Mouse (Mus musculus): ENCODE results near the gene Gemin6. TPM values are rescaled to one million over a fixed set of nuclear protein-coding genes. Genes with fewer than 3 reads are reported as not detected.
"Not testable (repeated sequence)": the region's sequence is repeated elsewhere in the genome, so short reads cannot be mapped to it uniquely, and the experiment has no call there.

The Gemin6 gene
- polyA plus RNA-seq, 1 experiment from 2014 or later: 17.6 TPM

DNA sequence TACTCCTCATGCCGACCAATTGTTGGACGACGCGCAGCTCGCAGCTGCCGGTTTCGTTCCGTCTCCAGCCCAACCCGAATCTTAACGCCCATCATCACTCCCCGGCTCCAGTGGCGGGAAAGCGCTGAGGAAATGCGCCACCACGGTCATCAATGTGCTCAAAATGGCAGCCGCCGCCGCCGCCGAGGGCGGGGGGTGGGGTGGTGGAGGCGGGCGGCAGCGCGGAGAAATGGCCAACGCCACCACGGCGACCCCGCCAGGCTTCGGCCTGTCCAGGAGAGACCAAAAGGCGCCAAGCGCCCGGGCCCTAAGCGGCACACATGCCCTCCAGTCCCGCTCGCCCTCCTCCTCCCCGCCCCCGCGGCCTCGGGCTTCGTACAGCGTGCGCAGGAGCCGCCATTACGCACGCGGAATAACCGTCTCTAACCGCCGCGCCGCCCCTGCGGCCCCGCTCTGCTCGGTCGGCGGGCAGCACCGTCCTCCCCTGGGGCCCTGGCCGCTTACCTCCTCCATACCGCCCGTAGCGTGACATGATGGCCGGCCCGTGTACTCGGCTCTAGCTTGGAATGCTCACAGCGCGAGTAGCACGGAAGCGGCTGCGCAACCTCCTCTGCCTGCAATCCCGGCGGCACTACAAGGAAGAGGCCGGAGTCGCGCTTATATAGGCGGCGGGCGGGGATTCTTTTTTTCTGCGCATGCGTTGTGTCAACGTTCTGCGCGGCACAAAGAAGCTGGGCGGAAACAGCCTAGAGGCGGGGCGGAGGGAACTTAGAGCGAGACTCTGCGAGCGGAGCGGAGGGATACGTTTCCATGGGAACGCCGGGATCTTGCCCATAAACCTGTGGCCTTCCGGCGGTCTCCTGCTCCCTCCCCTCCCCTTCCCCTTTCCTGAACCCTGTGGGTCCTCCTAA is 17.3 kb upstream of the Gemin6 start, which contains the start of the genes Srsf7 and Ttc39d:
Srsf7 (minus strand) TSS at position 637 of the 911 bp plus-strand sequence.
Ttc39d (plus strand) TSS at position 790 of the 911 bp plus-strand sequence.
- WGBS: under 1% methylated on average over 84 of the region's 95 CpGs
- H3K4me3 ChIP-seq: peak within 1 kb of the TSS; percentile 96
- no peaks in the 10 kb centered on the region for H3K9me3 ChIP-seq
- peak within 1 kb of the TSS; percentile 81 for H3K9ac ChIP-seq
- H3K4me2 ChIP-seq: peak within 1 kb of the TSS; percentile 94
- ATAC-seq (ENCODE audit: low FRiP score, low read depth): peak; percentile 95
- no peaks in the 10 kb centered on the region for H3K27me3 ChIP-seq
- peak within 1 kb of the TSS; percentile 97 for H3K27ac ChIP-seq (replicated peaks)
- H3K36me3 ChIP-seq: peaks cover 25% of the 10 kb centered on the region
- peaks cover 14% of the 10 kb centered on the region for H3K4me1 ChIP-seq (replicated peaks)

DNA sequence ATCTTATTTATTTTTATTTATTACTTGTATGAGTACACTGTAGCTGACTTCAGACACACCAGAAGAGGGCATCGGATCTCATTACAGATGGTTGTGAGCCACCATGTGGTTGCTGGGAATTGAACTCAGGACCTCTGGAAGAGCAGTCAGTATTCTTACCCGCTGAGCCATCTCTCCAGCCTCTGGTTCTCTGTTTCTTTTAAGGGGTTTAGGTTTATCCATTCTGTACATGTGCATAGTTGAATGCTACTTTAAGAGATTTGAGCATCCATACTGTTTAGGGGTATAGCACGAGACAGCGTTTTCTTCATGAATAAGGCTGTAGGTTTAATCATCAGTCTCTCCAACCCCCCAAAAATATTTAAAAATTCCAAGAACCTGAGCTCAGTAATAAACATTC is 10.2 kb upstream of the Gemin6 start:
- not testable (repeated sequence) for ATAC-seq (ENCODE audit: low FRiP score, low read depth); H3K36me3 ChIP-seq; H3K27ac ChIP-seq (replicated peaks); H3K4me3 ChIP-seq; H3K27me3 ChIP-seq; H3K4me1 ChIP-seq (replicated peaks); H3K9me3 ChIP-seq; H3K4me2 ChIP-seq; H3K9ac ChIP-seq
- 89% methylated on average over 4 of the region's 4 CpGs for WGBS

DNA sequence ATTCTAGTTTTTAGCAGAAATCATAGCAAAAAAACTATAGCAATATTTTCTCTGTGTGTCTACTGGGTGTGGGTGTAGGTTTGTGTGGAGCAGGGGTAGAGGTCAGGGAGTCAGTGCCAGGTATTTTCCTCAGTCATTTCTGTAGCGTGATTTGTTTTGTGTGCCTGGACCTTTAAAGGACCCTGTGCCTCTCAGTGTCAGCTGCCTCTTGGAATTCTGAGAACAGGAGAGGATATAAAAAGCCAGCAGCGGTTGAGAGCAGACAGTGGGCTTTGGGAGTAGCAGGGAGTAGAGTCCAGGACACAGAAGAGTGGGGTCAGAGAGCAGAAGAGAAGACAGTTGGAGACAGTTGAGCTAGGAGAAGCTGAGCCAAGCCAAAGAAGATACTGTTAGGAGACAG is 4.1 kb upstream of the Gemin6 start:
- 68% methylated on average over 2 of the region's 2 CpGs for WGBS
- ATAC-seq (ENCODE audit: low FRiP score, low read depth): no peak
- no peak overlapping the region for H3K4me3 ChIP-seq
- no peaks in the 10 kb centered on the region for H3K36me3 ChIP-seq
- no peak overlapping the region for H3K27ac ChIP-seq (replicated peaks)
- H3K9me3 ChIP-seq: no peaks in the 10 kb centered on the region
- H3K9ac ChIP-seq: no peak overlapping the region
- no peak overlapping the region for H3K4me2 ChIP-seq
- H3K4me1 ChIP-seq (replicated peaks): peaks cover 8% of the 10 kb centered on the region
- H3K27me3 ChIP-seq: no peaks in the 10 kb centered on the region

- Histone ChIP-seq H3K4me1 (replicated peaks) (peaks cover 8% of the 10 kb centered on the region), H3K9ac (no peak overlapping the region), H3K27ac (replicated peaks) (no peak overlapping the region), H3K36me3 (no peaks in the 10 kb centered on the region), H3K4me3 (no peak overlapping the region), H3K27me3 (no peaks in the 10 kb centered on the region), H3K9me3 (no peaks in the 10 kb centered on the region), H3K4me2 (no peak overlapping the region)
- no peak for ATAC-seq (ENCODE audit: low FRiP score, low read depth)
- 68% methylated on average over 9 of the region's 9 CpGs for WGBS
Observed at GRCm38 (mm10) chr17:80221202-80221601, 3.0 kb upstream of the Gemin6 start.

GRCm38 (mm10) chr17:80221890-80222628 is 2.2 kb upstream of the Gemin6 start:
- H3K4me2 ChIP-seq: no peak overlapping the region
- H3K4me1 ChIP-seq (replicated peaks): peaks cover 8% of the 10 kb centered on the region
- no peak overlapping the region for H3K4me3 ChIP-seq
- 67% methylated on average over 3 of the region's 3 CpGs for WGBS
- no peaks in the 10 kb centered on the region for H3K9me3 ChIP-seq
- ATAC-seq (ENCODE audit: low FRiP score, low read depth): no peak
- no peak overlapping the region for H3K9ac ChIP-seq
- no peaks in the 10 kb centered on the region for H3K27me3 ChIP-seq
- H3K27ac ChIP-seq (replicated peaks): no peak overlapping the region
- H3K36me3 ChIP-seq: no peaks in the 10 kb centered on the region

DNA sequence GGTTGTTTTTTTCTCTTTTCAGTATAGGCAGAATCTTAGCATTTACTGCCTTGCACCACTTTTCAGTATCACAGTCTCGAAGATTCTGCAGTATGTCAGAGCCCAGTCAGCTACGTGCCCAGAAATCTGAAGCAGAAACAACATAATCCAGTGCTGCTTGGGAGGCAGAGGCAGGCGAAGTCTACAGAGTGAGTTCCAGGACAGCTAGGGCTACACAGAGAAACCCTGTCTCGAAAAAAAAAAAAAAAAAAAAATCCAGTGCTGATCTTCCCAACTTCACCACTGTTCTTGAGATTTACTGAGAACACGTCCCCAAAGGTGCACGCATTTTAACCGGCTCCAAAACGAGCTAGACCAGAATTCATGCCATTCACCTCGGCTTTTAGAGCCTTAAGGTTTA is 412 bp upstream of the Gemin6 start:
- Histone ChIP-seq H3K27ac (replicated peaks) (peak overlapping the region; percentile 83), H3K27me3 (no peaks in the 10 kb centered on the region), H3K36me3 (no peaks in the 10 kb centered on the region), H3K9ac (peak overlapping the region; percentile 60), H3K4me2 (peak overlapping the region; percentile 71), H3K4me1 (replicated peaks) (peaks cover 8% of the 10 kb centered on the region), H3K9me3 (no peaks in the 10 kb centered on the region), H3K4me3 (peak overlapping the region; percentile 63)
- 8% methylated on average over 9 of the region's 9 CpGs for whole genome bisulfite sequencing
- peak; percentile 55 for ATAC-seq (ENCODE audit: low FRiP score, low read depth)

GRCm38 (mm10) chr17:80225142-80225541 is 901 bp downstream of the Gemin6 start:
- H3K27me3 ChIP-seq; ATAC-seq (ENCODE audit: low FRiP score, low read depth); H3K4me1 ChIP-seq (replicated peaks); H3K9me3 ChIP-seq; H3K36me3 ChIP-seq: not testable (repeated sequence)
- Histone ChIP-seq H3K4me2 (peak overlapping the region; percentile 71), H3K4me3 (peak overlapping the region; percentile 63), H3K9ac (peak overlapping the region; percentile 60; the same call in 1 of the 2 replicates), H3K27ac (replicated peaks) (peak overlapping the region; percentile 83; the same call in 1 of the 2 replicates)
- 60% methylated on average over 5 of the region's 5 CpGs for WGBS

- 0 out of 2 replicates have a peak, but pooled peaks have one; percentile 20 for ATAC-seq (ENCODE audit: low FRiP score, low read depth)
- no peaks in the 10 kb centered on the region for H3K36me3 ChIP-seq
- peaks cover 5% of the 10 kb centered on the region for H3K4me1 ChIP-seq (replicated peaks)
- WGBS: 72% methylated on average over 2 of the region's 2 CpGs
- no peak overlapping the region for H3K4me2 ChIP-seq
- no peaks in the 10 kb centered on the region for H3K9me3 ChIP-seq
- 0 out of 2 replicates have a peak overlapping the region, but pooled peaks have one; percentile 39 for H3K27ac ChIP-seq (replicated peaks)
- no peaks in the 10 kb centered on the region for H3K27me3 ChIP-seq
- no peak overlapping the region for H3K9ac ChIP-seq
- H3K4me3 ChIP-seq: no peak overlapping the region
Observed at GRCm38 (mm10) chr17:80229396-80229795, 5.2 kb downstream of the Gemin6 start.

- H3K4me2 ChIP-seq: no peak overlapping the region
- no peak overlapping the region for H3K4me3 ChIP-seq
Observed at GRCm38 (mm10) chr17:80233844-80234243, 9.6 kb downstream of the Gemin6 start.

GRCm38 (mm10) chr17:80234376-80234775 is 10.1 kb downstream of the Gemin6 start:
- Histone ChIP-seq H3K36me3 (peaks cover 26% of the 10 kb centered on the region), H3K4me2 (no peak overlapping the region), H3K27ac (replicated peaks) (no peak overlapping the region), H3K9ac (no peak overlapping the region), H3K4me3 (no peak overlapping the region), H3K27me3 (no peaks in the 10 kb centered on the region), H3K9me3 (no peaks in the 10 kb centered on the region), H3K4me1 (replicated peaks) (no peaks in the 10 kb centered on the region; the same call in 1 of the 2 replicates)
- ATAC-seq (ENCODE audit: low FRiP score, low read depth): 0 out of 2 replicates have a peak, but pooled peaks have one; percentile 29
- 91% methylated on average over 7 of the region's 7 CpGs for WGBS

More at GRCm38 (mm10) chr17:80233844-80234243, 9.6 kb downstream of the Gemin6 start:
- no peak overlapping the region for H3K27ac ChIP-seq (replicated peaks)
- H3K9ac ChIP-seq: no peak overlapping the region
- no peak for ATAC-seq (ENCODE audit: low FRiP score, low read depth)
- H3K36me3 ChIP-seq: peaks cover 21% of the 10 kb centered on the region
- H3K4me1 ChIP-seq (replicated peaks): no peaks in the 10 kb centered on the region; the same call in 1 of the 2 replicates
- H3K27me3 ChIP-seq: no peaks in the 10 kb centered on the region
- no peaks in the 10 kb centered on the region for H3K9me3 ChIP-seq
- WGBS: 95% methylated on average over 5 of the region's 5 CpGs

GRCm38 (mm10) chr17:80235477-80235876 is 11.2 kb downstream of the Gemin6 start:
- H3K9me3 ChIP-seq: no peaks in the 10 kb centered on the region
- 82% methylated on average over 3 of the region's 3 CpGs for WGBS
- H3K4me1 ChIP-seq (replicated peaks): no peaks in the 10 kb centered on the region
- no peaks in the 10 kb centered on the region for H3K27me3 ChIP-seq
- H3K27ac ChIP-seq (replicated peaks): no peak overlapping the region
- peaks cover 37% of the 10 kb centered on the region for H3K36me3 ChIP-seq
- H3K4me2 ChIP-seq: no peak overlapping the region
- H3K9ac ChIP-seq: no peak overlapping the region
- no peak overlapping the region for H3K4me3 ChIP-seq
- ATAC-seq (ENCODE audit: low FRiP score, low read depth): no peak

GRCm38 (mm10) chr17:80236805-80237204 is 12.6 kb downstream of the Gemin6 start:
- Histone ChIP-seq H3K27ac (replicated peaks) (no peak overlapping the region), H3K9ac (no peak overlapping the region), H3K36me3 (peaks cover 48% of the 10 kb centered on the region), H3K27me3 (no peaks in the 10 kb centered on the region), H3K4me1 (replicated peaks) (no peaks in the 10 kb centered on the region), H3K4me2 (no peak overlapping the region), H3K4me3 (no peak overlapping the region), H3K9me3 (no peaks in the 10 kb centered on the region)
- 100% methylated on average over 3 of the region's 3 CpGs for WGBS
- ATAC-seq (ENCODE audit: low FRiP score, low read depth): no peak
